Mouse (Mus musculus): ENCODE results near the gene Lpp. TPM values are rescaled to one million over a fixed set of nuclear protein-coding genes. Genes with fewer than 3 reads are reported as not detected.

Lpp gene
- total RNA-seq, 4 experiments from 2014 or later: 8.3 to 12.0 (median 10.4) TPM

DNA sequence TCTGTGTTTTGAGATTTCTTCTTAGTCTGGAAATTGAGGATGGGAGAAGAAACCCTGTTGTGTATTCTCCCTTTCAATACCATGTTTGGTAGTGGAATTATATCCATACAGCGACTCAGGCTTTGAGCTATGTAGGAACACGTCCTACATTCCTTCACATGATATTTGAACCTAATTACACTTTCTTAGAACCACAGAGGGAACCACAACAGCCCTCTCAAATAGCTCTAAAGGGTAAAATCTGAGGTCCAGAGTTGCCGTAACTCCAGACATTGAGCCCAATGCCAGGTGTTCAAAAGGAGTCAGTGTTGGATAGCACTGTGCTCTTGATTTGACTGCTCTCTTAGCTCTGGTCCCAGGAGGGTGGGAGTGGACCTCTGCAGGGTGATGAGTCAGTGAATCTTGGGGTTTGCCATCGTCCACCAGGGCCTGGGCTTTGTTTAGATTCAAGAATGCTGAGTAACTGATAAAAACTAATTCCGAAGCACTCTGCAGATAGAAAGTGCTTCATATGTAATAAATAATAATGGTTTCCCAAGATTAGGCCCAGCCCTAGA lies 104.9 kb downstream of the Lpp start:
- DNase-seq (ENCODE audit: low spot score in 2 of 2): no peak

DNA sequence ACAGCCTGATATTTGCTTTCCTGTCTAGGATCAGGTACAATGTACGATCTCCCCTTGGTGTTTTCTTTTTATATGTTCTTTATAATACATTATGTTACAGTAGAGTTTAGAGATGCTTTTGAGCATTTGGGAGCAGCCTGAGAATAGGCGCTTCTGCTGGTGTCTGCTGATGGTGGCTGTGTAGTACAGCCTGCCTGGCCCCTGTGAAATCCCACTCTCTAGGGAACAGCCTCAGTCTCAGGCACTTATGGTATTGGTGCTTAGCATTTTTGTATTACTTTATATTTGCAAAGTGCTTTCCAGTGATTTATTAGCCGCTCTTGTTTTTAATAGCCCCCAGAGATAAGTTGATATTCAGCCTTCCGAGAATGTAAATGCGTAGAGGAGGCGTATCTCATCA lies 107.9 kb downstream of the Lpp start:
- DNase-seq (ENCODE audit: low spot score in 2 of 2): no peak

DNA sequence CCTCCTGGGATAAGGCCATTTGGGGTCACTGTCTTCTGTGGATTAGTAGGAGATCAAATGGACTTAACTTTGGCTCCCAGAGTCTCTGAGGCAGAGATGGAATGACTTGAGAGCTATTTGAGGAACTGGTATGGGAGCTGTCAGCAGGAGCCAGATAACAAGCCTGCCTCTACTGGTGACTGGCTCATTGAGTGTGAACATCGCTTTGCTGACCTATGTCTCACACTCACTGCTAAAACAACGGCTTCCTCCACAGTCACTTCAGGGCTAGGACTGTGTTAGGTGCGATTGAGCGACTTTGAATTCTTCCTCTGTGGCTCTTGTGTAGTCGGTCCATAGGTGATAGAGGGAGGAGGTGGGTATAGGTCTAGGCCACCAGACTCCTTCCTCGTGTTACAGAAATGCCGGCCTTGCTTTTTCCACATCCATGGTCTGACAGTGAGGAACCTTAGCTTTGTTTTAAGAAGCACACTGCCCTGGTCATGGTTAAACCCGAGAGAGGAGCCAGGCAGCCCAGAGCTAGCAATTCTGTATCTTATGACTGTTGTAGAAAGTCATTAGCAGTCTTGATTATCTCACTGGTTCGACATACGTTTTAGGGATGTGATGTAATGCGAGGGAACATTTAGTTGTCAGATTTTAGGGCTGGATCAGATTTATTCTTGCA lies 108.5 kb downstream of the Lpp start:
- no peak for DNase-seq (ENCODE audit: low spot score in 2 of 2)

DNA sequence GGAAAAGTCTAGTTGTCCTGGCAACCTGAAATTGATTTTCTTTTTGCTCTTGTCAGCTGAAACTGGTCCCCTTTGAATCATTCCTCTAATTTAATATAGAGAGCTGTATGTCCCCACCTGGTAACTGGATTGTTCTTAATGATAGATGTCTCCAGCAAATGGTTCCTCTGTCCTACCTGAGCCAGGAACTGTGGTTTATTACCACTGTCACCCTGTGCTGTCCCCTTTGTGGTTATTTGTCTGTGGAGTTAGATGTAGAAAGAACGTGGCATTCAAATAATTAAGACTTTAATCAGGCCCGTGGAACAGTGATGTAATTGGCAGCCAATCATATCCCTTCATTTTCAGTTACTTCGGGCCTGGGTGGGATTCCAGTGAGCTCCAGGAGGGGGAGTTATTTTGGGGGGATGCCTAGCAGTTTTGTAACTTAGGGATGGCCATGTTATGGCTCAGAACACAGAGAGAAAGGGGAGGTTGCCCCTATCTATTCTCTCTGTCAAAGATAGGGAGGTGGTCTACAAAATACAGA lies 109.1 kb downstream of the Lpp start:
- DNase-seq (ENCODE audit: low spot score in 2 of 2): no peak

DNA sequence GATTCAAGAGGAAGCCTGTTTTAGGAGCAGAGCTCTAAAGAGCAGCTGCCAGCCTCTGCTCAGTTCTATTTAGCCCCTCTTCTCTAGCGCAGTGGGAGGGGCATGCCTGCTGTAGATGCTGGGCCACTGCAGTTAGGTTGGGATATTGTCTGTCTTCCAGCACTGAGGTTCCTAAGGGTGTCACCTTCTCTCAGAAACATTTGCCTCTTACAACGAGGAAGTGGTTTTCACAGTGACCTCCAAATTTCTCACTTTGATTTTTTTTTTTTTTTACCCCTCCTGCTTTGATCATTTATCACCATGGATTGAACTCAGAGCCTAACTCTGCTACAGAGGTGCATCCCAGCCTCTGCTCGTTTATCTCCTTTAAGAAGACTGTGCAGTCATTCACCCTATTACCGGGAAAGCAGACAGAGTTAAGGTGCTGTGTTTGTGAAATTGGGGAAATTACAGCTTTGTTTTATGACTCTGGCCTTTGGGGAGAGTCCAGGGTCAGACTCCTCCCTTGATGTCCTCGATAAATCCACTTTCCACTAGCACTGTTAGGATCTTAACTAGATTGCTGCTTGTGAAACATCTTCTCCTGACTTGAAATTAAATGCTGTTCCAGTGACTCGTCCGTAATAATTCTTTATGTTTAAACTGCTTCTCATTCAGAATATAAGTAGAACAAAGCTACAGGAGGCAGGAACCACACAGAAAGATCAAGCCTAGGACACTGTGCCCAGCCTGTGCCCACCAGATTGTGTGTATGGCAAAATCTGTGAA lies 111.7 kb downstream of the Lpp start:
- DNase-seq (ENCODE audit: low spot score in 2 of 2): no peak

DNA sequence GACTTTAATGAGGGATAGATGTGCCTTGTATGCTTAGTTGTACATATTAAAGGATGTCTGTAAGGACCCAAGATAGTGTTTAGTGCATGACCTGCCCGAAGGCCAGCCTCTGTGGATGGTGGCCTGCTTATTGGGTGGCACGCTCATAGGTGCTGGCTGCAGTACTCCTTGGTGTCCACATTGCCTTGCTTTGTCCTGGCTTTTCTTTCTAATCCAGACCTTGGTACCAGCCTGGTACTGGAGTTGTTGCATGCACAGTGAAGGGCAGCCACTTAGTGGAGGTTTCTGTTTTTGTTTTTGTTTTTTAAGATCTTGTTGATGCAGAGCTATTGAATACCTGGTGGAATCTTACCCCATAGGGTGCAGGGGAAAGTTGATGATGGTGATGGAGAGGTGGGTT lies 112.9 kb downstream of the Lpp start:
- DNase-seq (ENCODE audit: low spot score in 2 of 2): no peak

DNA sequence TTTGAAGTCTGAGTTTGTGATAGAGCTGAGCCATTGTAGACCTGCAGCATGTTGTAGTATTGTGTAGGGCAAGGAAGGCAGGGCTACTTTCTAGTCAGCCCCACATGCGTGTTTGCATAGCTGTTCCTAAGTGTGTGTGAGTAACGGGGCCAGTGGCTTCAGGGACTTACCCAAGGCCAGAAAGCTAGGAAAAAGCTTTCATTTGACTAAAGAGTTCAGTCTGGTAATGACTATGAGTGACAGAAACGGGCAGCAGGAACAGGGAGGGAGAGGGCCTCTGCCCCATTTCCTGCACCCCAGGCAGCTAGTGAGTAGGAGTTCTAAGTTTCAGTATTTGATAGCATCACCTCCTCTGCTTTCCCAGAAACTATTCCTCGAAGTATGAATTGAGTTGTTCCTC lies 113.4 kb downstream of the Lpp start:
- no peak for DNase-seq (ENCODE audit: low spot score in 2 of 2)

DNA sequence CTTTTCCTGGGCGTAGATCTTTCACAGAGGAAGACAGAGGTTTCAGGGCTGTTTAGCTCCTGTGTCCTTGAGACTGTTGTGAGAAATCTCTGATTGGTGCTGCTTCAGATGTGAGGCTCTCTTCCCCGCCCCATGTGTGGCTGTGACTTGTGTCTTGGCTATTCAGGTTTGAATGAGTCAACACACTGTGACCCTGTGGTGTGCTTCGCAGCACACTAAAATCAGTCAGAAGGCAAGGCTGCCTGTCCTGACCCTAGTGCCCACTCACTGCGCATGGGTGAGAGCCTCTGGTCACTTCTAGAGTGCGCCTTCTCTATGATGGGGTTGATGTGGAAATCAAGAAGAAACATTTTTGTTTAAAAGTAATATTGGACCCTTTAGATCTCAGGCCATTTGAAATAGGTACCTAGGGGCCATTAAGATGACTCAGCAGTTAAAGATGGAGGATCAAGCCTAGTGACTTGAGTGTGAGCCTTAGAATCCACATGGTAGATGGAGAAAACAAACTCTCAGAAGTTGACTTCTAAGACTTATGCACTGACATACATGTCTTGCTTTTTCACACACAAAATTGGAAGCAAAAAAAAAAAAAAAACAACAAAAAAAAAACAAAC lies 114.7 kb downstream of the Lpp start:
- DNase-seq (ENCODE audit: low spot score in 2 of 2): no peak

DNA sequence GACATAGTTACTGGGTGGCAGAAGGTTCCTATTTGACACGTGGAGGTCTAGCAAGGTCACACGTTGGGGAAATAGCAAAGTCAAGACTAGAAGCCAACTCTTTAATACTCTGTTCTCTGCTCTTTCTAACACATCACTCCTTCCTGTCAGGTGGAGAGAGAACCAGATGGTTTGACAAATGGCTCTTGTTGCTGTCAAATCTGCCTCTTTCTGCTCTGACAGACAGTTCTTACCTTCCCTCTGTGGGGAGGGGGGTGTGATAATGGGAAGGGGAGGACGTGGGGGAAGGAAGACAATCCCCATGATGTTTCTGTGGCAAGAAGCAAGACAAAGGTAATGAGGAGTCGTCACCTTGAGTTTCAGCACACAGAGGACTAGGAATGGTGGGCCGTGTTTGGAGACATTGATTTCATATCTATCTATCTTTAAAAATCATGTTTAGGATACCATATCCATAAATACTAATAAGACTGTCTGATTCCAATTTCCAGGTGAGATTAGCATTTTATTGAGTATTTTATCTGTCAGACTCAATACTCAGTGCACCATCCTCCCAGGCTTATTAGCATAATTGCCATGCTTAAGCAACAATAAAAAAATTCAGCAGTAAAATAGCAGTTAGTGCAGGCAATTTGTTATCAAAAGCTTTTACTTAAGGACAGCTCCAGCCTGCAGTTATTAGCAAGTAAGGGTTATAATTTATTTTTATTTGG lies 115.9 kb downstream of the Lpp start:
- DNase-seq (ENCODE audit: low spot score in 2 of 2): no peak

DNA sequence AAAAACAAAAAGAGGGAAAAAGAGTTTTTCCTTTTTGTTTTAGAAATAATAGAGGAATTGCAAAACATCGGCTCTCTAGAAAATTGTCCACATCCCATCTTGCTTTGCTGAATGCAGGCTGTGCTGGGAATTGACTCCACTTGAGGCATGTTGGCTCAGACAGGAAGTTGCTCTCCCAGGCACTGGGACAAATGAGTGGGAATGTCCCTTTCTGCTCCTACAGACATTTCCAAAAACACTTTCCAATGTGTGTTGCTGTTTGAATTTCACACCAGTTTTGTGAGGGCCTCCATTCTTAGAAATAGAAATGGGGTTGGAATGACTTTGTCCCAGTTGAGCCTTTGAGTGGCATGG lies 116.5 kb downstream of the Lpp start:
- DNase-seq (ENCODE audit: low spot score in 2 of 2): no peak

DNA sequence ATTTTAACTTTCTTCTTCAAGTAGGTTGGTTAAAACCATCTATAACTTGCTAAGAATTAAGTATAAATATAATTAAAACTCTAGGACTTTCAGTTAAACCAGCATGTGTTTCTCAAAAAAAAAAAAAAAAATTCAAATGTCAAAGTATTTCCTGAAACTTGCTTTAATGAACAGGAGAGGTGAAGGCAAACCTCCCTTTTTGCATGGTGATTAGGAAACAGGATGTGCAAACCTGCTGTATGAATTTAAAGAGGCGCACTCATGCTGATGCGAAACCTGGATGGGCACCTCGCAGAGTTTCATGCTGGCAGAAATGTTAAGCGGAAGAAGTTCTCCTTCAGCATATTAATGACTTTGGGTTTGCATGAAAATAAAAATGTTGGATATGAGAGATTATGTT lies 119.9 kb downstream of the Lpp start:
- DNase-seq (ENCODE audit: low spot score in 2 of 2): no peak

DNA sequence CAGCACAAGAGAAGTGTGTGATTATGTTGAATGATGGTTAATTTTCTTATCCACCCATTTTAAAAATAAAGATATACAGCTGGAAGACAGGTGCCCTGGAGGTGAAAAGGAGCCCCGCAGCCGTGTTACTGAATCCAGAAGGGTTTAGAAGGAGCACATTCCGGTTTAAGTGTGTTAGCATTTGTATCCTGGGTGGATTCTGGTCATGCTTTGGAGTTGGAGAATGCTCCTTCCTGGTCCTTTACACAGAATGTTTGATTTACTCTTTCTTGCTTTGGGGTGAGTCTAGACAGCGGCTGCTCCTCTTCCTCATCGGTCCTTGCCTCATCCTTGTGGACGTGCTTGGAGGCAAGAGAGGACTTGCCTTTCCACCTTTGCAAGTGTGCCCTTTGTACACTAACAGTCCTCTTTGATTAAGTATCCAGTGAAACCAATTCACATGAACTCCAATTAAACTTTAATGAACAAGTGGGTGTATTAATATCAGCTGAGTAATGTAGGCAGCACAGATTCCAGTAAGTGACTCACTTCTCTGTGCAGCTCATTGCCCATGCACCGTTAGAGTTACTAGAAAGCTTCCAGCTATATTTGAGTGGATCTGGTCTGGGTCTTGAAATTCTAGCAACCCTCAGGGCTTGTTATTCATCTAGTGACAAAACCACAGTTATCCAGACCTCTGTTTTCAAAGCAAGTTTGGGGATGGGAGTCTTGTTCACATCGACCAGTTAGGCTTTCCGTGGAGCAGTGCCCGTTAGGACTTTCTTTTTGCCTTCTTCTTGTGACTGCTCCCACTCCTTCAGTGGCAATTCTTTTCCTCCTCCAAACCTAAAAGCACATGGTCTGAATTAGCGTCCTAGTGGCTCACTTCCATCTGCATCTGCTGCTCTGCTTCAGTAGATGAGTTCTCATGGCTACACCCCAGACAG lies 121.8 kb downstream of the Lpp start:
- DNase-seq (ENCODE audit: low spot score in 2 of 2): no peak

DNA sequence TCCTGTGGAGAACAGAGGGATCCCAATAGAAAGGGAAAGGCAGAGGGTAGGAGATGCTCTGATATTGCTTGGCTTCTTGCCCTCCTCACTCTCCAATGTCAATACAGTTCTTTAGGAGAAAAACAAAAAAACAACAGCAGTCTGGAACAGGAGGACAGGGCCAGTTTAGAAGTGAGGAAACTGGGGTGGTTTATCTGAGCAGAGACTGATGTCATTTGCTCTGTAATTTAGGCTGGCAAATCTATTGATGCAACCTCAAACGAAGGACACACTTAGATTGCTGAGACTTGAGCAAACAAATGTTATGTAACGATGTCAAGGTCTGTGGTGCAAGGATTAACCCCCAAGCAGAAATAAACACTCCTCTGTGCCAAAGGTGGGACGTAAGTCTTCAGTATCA lies 123.7 kb downstream of the Lpp start:
- DNase-seq (ENCODE audit: low spot score in 2 of 2): no peak

DNA sequence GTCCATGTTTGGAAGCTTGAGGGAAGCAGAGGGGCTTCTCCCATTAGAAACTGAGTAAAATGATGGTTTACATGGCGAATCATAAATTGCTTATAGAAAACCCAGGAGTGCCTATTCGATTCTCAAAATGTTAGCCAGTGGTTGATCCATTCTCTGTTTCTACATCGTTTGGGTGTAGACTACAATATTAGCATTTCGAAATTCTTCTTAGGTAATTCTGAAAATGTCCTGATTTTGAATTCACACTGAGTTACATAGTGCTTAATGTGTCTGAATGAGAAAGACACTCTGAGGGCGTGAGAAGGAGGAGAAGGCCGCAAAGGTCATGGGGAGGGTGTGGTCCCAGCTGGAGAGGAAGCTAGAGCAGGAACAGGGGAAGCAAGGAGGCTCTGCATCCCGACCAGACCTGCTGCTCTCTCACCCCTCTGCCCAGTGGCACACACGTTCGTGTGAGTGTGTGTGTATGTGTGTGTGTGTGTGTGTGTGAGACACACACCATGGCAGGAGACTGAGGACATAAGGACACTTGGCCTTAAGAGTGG lies 124.3 kb downstream of the Lpp start:
- DNase-seq (ENCODE audit: low spot score in 2 of 2): no peak

DNA sequence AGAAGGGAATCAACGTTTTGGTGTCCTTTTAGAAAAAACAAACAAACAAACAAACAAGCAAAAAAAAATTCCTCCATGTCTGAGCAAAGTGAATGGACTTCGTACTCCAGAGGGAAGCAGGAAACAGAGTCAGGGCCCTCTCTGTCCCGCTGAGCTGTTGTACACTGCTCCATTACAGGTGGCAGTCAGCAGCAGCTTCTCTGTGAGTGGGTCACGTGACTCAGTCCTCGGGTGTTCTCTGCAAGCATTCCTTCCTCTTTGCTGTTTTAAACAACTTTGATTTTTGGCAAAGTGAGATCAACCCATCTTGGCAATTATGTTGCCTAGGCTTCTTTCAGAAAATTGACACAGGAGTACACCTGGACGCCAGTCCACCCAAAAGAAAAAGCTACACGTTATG lies 125.5 kb downstream of the Lpp start:
- no peak for DNase-seq (ENCODE audit: low spot score in 2 of 2)

DNA sequence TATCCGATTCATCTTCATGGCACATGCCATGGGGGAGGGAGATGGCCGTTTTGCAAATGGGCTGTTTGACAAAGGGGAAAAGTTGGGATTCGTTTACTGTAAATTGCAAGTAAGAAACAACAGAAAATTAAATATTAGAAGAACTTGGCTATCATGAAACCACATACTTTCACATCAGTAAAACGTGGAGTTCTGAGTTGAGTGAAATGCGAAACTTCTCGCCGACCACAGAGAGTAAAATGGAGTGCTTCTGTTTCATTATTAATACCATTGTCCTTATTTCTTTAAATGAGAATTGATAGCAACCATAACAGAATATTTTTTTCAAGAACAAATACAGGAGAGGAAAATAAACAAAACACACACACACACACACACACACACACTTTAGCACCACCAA lies 133.9 kb downstream of the Lpp start:
- no peak for DNase-seq (ENCODE audit: low spot score in 2 of 2)

DNA sequence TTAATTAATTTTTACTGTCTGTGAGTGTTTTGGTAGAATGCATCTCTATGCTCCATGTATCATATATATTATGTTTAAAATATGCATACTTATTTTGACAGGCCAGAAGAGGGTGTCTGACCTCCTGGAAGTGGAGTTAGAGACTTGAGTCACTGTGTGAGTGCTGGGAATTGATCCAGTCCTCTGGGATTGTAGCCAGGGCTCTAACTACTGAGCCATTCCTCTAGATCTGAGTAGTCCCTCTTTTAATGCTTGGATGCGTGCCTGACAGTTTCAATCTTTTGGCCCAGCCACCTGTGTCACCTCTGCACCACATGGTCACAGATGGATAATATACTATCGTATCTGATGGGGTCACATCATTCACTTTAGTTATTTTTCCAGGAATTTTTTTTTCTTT lies 138.4 kb downstream of the Lpp start:
- DNase-seq (ENCODE audit: low spot score in 2 of 2): no peak

DNA sequence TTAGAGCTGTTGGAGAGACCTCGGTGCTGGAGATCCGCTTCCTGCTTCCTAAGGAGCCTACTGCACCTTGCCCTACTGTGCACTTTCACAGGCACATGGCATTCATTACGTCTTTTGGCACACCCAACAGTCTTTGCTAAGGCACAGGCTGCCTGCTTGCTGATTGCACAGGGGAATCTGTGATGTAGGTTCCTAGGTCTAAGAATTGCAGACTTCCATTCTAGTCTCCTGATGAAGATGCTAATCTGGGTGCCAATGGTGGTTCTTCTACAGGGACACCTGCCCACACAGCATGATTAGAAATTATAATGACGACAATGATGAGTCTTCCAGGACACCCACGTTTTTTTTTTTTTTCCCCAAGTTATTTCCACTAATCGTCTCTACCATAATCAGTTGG lies 141.9 kb downstream of the Lpp start:
- DNase-seq (ENCODE audit: low spot score in 2 of 2): peak in 1 of 2 experiments; percentile 25

DNA sequence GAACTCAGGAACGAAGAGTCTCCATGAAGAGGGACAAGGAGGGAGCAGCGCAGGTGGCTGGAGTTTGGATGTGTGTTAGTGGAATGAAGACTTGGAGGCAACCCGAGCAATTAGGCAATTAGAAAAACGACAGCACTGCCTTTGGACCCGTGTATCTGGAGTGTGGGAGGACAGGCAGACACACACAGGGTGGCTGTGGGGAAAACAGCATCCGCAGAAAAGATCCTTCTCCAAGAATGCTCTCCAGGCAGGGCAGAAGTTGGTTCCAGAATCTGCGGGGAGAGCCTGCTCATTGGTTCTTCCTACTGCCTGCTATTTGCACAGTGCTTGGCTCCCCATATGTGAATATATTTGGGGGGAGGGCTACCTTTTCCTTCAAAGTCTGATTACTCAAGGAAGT lies 143.0 kb downstream of the Lpp start:
- peak; percentile 62 to 70 for DNase-seq (ENCODE audit: low spot score in 2 of 2)

DNA sequence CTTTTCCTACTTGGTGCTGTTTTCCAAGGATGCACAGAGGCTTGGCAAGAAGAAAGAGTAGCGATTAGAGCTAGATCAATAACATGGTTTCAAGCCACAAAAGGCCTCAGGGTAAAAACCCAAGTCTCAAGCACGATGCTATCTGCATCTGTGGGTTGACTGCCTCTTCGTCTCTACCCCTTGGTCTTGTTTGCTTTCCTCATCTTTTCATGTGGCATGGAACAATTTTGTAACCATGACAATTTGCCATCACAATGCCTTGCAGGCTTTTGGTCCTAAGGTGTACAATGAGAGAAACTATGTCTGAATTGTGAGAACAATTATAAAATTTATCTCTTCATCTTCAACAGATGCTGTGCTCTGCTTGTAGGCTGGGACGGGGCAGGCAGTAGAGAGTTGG lies 145.7 kb downstream of the Lpp start:
- DNase-seq (ENCODE audit: low spot score in 2 of 2): no peak
